Comparison of ENCODE assay signal across 28 mouse cellular contexts in the genomic region with DNA sequence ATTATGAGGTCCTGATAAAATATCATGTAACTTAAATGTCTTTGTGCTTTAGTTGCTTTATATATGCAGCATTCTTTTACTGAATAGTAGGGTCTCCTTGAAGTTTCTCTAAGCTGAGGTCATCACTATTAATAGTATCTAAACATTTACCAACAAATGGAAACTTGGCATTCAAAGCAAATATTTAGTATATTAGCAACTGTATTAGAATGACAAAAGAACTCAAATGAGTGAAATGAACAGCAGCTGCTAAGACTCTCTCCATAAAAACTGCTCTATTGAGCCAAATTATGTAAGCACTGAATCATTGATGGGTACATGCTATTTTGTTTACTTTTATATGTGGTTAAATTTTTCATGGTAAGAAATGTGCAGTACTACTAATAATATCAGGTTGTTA. TPM values are rescaled to one million over a fixed set of nuclear protein-coding genes. Genes with fewer than 3 reads are reported as not detected.
DNase-seq lines count a peak whose midpoint lies in the region; ATAC-seq and TF ChIP-seq lines count a peak whose summit lies in the region.
"Had no signal": no experiment of that assay in that cellular context is flagged by ENCODE, and none has a peak within 500 bp of the region (broad histone marks: within the 10 kb centered on the region; RNA-seq: fewer than 3 reads in every experiment).

No protein-coding gene starts in this region.

- no peak overlapping the region for H3K4me3 ChIP-seq in hindbrain, embryonic 15.5 days
- H3K4me3 ChIP-seq in hindbrain, embryonic 14.5 days (replicated peaks; ENCODE audit: low read length): no peak overlapping the region
- peak overlapping the region; percentile 29 for H3K4me3 ChIP-seq in lung, adult 2 months (replicated peaks; ENCODE audit: extremely low read depth, low read depth, low read length)
- H3K4me3 ChIP-seq: embryonic facial prominence, embryonic 13.5 days; erythroblast, embryonic 14.5 days; forebrain, embryonic 13.5 days; heart, embryonic 12.5 days; limb, embryonic 15.5 days; midbrain, embryonic 12.5 days had no signal

- no peaks in the 10 kb centered on the region for H3K27me3 ChIP-seq in hindbrain, embryonic 15.5 days
- H3K27me3 ChIP-seq in hindbrain, embryonic 14.5 days (ENCODE audit: control insufficient read depth, insufficient read depth, low read length): no peaks in the 10 kb centered on the region
- H3K27me3 ChIP-seq: embryonic facial prominence, embryonic 13.5 days; forebrain, embryonic 13.5 days; heart, embryonic 12.5 days; limb, embryonic 15.5 days; midbrain, embryonic 12.5 days had no signal

- DNase-seq in hindbrain, embryonic 14.5 days (ENCODE audit: low spot score): no peak
- DNase-seq in lung, adult 2 months: no peak
- no peak for DNase-seq in lung, postnatal 4 days
- DNase-seq in 3T3-L1 (ENCODE audit: low read depth, low spot score): peak; percentile 35
- DNase-seq in Muller cell, postnatal 12 days (ENCODE audit: inconsistent ontology term): peak; percentile 82
- DNase-seq in spleen, adult 12 weeks (ENCODE audit: low spot score): no peak
- no peak for DNase-seq in embryo, embryonic 9.5 days (ENCODE audit: extremely low spot score)
- DNase-seq: adrenal gland, adult 8-10 months; cerebellum, adult 11-12 months; cerebellum, postnatal 10 days; gastrocnemius, postnatal 10 days; heart, adult 11 months; heart, postnatal 14 days; kidney, postnatal 36 days; left cerebral cortex, postnatal 4 days; lung, adult 18-20 months; right cerebral cortex, postnatal 14 days; spleen, adult 18-20 months; thymus, postnatal 14 days had no signal

- H3K9ac ChIP-seq in hindbrain, embryonic 15.5 days: no peak overlapping the region
- no peak overlapping the region for H3K9ac ChIP-seq in hindbrain, embryonic 14.5 days
- H3K9ac ChIP-seq: embryonic facial prominence, embryonic 13.5 days; forebrain, embryonic 13.5 days; heart, embryonic 12.5 days; limb, embryonic 15.5 days; midbrain, embryonic 12.5 days had no signal

- peak overlapping the region; percentile 13; the same call in 1 of the 2 replicates for H3K4me2 ChIP-seq in hindbrain, embryonic 15.5 days
- no peak overlapping the region for H3K4me2 ChIP-seq in hindbrain, embryonic 14.5 days (replicated peaks)
- H3K4me2 ChIP-seq: forebrain, embryonic 13.5 days; heart, embryonic 12.5 days; limb, embryonic 15.5 days; midbrain, embryonic 12.5 days had no signal

- H3K4me1 ChIP-seq in hindbrain, embryonic 15.5 days (replicated peaks): peaks cover 9% of the 10 kb centered on the region
- no peaks in the 10 kb centered on the region for H3K4me1 ChIP-seq in hindbrain, embryonic 14.5 days (replicated peaks; ENCODE audit: control insufficient read depth, insufficient read depth, low read length)
- peaks cover 5% of the 10 kb centered on the region for H3K4me1 ChIP-seq in lung, adult 2 months (ENCODE audit: control insufficient read depth, insufficient read depth, low read length)

- TF ChIP-seq POLR2A in lung, adult 2 months (IDR thresholded peaks at IDR 0.05; ENCODE audit: borderline replicate concordance, extremely low read depth, low read depth, low read length): no peak

- TF ChIP-seq CTCF in lung, adult 2 months (IDR thresholded peaks at IDR 0.05; ENCODE audit: insufficient read depth, low read length): no peak

- no peak for ATAC-seq in hindbrain, embryonic 15.5 days (ENCODE audit: low FRiP score, low read depth)
- ATAC-seq in hindbrain, embryonic 14.5 days (ENCODE audit: low FRiP score): no peak
- ATAC-seq: forebrain, embryonic 13.5 days; hindbrain, embryonic 16.5 days; intestine, embryonic 16.5 days had no signal

- H3K9me3 ChIP-seq in hindbrain, embryonic 15.5 days: no peaks in the 10 kb centered on the region
- no peaks in the 10 kb centered on the region for H3K9me3 ChIP-seq in hindbrain, embryonic 14.5 days (ENCODE audit: control insufficient read depth, low read length)
- H3K9me3 ChIP-seq: embryonic facial prominence, embryonic 13.5 days; forebrain, embryonic 13.5 days; heart, embryonic 12.5 days; limb, embryonic 15.5 days; midbrain, embryonic 12.5 days had no signal

- H3K27ac ChIP-seq in hindbrain, embryonic 15.5 days (replicated peaks): no peak overlapping the region
- no peak overlapping the region for H3K27ac ChIP-seq in hindbrain, embryonic 14.5 days
- H3K27ac ChIP-seq: embryonic facial prominence, embryonic 13.5 days; forebrain, embryonic 13.5 days; limb, embryonic 15.5 days; midbrain, embryonic 12.5 days had no signal

- H3K36me3 ChIP-seq in hindbrain, embryonic 15.5 days: no peaks in the 10 kb centered on the region
- no peaks in the 10 kb centered on the region for H3K36me3 ChIP-seq in hindbrain, embryonic 14.5 days (replicated peaks; ENCODE audit: control insufficient read depth, insufficient read depth)
- H3K36me3 ChIP-seq: embryonic facial prominence, embryonic 13.5 days; heart, embryonic 12.5 days; limb, embryonic 15.5 days; midbrain, embryonic 12.5 days had no signal

RNA-seq across cellular contexts. Expression of gene Cp, which starts 1.2 kb away (rescaled TPM):
- polyA plus RNA-seq in hindbrain, embryonic 15.5 days (2015; fragmentation: Nextera tagmentation; extraction: Ambion mirVana): 11.7 and 13.1 TPM in 2 replicates
- polyA plus RNA-seq in hindbrain, embryonic 14.5 days (2014; fragmentation: Nextera tagmentation; extraction: Ambion mirVana): 15.7 and 16.7 TPM in 2 replicates
- polyA plus RNA-seq in lung, adult 2 months (2012; rRNA removed): 25.6 and 47.8 TPM in 2 replicates
- polyA plus RNA-seq: erythroblast, embryonic 14.5 days had no signal

Comparison
In these comparisons a context has a peak if more than half of its experiments do, and no peak if none do; other contexts are left out.
1. DNase-seq: peak in 3T3-L1 (single experiment) and Muller cell, postnatal 12 days (single experiment); none in hindbrain, embryonic 14.5 days (single experiment), lung, adult 2 months (single experiment), lung, postnatal 4 days (0 of 2), spleen, adult 12 weeks (single experiment) and embryo, embryonic 9.5 days (single experiment).